Mouse (Mus musculus) brain, embryonic 14.5 days (tissue): Measurements from ENCODE around the gene Esrrg. TPM values are rescaled to one million over a fixed set of nuclear protein-coding genes. Genes with fewer than 3 reads are reported as not detected.

ENCODE experiments used
- DNase-seq: peaks from one replicate; pipeline ENCODE4 v3.0.0-alpha.2; 2011; ENCODE audit warnings: low read depth
- CTCF ChIP-seq: fragments of 200-500 bp; IDR thresholded peaks from 2 replicates; pipeline ENCODE4 v1.5.1; 2012; ENCODE audit warnings: inconsistent platforms, mild to moderate bottlenecking, moderate library complexity, borderline replicate concordance; ENCODE audit not compliant: insufficient read depth, insufficient read length; ENCODE audit errors: extremely low read depth
- POLR2A ChIP-seq: fragments of 200-500 bp; IDR thresholded peaks from 2 replicates; pipeline ENCODE4 v1.6.1; 2012; ENCODE audit warnings: mild to moderate bottlenecking, inconsistent platforms, borderline replicate concordance; ENCODE audit not compliant: poor library complexity, insufficient read depth, insufficient read length, severe bottlenecking; ENCODE audit errors: extremely low read depth
- polyA plus RNA-seq: library from polyadenylated mRNA; depleted of rRNA; stranded (reverse); fragments of >200 nt; gene quantifications from 2 replicates; pipeline ENCODE4 v1.2.3, GENCODE M21; 2012

Esrrg gene
- polyA plus RNA-seq, 1 experiment = 31.4 TPM

DNA sequence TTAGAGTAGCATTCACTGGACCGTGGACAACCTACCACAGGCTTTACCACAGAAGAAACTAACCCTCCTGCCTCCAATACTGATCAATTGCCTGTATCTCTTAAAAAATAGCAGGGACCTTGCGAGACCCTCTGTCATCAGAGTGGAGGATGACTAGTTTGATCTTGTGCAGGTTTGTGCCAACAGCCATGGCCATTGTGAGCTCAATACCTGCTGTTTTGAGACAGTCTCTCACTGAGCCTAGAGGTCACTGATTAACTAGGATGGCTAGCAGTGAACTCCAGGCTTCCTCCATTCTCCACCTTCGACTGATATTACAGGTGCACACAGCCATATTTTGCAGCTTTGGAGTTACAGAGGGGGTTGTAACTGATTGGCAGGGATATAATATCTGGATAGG lies 150.9 kb downstream of the Esrrg start:
- TF ChIP-seq POLR2A (no peak), CTCF (no peak)
- DNase-seq = no peak

DNA sequence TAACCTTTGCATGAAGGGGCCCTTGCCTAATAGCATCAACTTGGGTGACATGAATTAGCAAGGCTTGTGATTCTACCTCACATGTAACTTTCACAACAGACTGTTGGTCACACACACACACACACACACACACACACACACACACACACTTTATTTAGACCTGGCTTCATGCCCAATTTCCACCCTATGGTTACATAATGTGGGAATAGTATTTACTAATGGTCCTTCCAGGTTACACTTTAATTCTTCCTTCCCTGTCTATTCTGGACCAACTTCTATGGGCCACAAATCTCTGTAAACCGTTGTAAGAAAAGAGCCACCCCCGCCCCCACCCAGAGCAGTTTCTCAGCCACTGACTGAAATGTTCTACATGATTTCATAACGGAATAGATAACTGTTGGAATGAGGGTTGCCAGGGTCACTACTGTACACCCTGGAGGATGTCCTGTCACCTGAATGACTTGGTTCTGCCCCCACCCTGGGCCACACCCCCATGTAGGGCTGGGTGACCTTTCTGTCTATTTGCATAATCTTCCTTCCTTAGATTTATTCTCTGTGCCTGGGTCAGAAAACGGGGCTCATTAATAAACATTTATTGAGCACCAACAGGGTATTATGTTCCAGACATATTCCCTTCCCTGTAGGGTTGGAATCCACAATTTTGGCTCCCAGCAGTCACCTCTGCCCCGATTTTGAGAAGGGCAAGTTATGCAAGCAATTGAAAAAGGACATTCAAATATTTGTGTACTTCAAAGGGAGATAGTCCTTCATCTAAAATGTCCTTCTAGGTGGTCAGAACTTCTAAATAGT lies 154.3 kb downstream of the Esrrg start:
- TF ChIP-seq CTCF (no peak), POLR2A (no peak)
- no peak for DNase-seq

DNA sequence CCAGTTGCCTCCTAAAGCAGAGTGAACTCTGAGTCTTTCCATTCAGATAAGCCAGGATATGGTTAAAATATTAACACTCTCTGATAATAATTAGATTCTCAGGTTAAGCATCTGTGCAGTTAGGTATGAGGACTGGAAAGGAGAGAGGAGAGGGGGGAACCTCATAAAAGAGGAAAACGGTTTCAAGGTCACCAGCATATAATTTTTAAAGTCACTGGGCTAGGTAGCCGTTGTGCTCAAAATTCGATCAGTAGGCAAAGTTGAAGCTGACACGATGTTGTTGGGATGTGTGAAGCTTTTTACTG lies 154.8 kb downstream of the Esrrg start:
- no peak for TF ChIP-seq POLR2A
- no peak for TF ChIP-seq CTCF
- DNase-seq = no peak

DNA sequence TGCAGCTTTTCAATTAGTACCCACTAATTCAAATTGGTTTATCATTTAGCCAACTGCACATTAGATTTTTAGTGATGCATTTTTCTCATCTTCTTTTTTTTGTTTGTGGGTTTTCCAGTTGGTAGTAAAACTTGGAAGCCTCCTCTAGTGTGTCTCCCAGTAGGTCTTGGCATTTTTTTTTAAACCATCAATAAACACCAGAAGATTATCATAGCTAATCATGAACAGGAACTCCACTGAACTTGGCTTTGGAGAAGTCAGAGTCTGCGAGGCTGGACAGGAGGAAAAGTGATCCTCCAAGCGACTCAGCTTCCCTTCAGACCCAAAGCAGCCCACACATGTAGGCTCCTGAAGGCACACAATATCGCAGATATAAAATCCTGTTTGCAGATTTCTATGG lies 155.2 kb downstream of the Esrrg start:
- no peak for TF ChIP-seq CTCF
- TF ChIP-seq POLR2A = no peak
- DNase-seq = no peak

DNA sequence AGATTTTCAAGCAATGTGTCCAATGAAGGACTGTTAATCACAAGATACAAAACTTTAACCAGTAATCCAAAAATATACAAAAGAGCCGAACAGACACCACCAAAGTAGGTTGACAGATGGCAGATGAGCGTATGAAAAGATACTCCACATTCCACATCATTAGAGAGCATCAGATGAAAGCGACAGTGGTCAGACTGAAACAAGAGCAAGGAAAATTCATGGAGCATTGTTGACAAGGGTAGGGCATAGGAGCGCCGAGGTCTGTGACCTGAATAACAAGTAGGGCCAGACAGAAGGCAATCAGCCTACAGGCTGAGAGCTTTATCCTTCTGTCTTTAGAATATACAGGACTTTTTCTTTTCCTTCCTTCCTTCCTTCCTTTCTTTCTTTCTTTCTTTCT lies 157.0 kb downstream of the Esrrg start:
- DNase-seq = peak; percentile 23
- TF ChIP-seq POLR2A = no peak
- no peak for TF ChIP-seq CTCF

DNA sequence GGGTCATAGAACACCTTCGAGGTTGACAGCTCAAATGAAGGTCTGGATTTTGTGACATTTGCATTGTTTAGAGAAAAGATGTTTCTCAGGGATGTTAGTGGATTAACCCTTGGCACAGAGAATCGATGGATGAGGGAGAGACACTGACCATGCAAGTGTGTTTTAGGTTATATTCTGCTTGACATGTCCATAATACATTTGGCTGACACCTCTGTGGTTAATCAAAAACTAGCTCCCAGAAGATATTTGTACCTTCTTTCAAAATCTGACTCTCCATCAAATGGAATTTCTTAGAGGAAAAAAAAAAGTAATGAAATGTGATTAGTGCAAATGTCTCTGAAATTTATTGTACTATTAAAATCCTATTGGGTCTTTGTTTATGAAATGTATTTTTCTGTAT lies 158.8 kb downstream of the Esrrg start:
- no peak for DNase-seq
- no peak for TF ChIP-seq POLR2A
- no peak for TF ChIP-seq CTCF

DNA sequence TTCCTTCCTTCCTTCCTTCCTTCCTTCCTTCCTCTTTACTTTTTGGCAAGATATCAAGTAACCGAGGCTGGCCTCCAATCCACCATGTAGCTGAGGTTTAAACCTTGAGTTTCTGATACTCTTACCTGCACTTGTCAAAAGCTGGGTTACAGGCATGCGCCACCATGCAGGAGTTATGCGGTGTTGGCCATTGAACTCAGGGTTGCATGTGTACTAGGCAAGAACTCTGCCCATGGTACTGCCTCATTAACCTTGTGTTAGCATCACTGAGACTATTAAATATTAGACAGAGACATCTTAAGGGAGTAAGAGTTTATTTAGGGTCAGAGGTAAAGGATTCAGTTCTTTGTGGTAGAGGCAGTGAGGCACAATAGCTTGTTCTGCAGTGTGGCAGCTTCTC lies 161.6 kb downstream of the Esrrg start:
- TF ChIP-seq CTCF (no peak), POLR2A (no peak)
- DNase-seq = no peak

DNA sequence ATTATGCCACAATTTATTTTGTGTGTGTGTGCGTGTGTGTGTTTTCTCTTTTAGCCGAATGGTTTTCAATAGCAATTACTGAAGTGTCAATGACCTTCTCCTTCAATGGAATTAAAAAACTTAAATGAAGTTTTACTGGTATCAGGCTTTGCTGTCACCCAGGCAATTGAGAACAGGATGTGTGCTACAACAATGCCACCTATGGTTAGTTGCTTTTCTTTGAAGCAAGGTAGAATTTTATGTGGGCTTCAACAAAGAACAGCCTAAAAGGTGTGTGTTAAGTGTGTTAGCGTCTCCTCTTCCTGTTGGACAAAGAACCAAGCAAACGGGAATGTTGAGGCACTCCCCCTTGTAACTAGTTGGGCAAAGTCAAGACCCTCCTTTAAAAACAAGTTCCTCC lies 162.5 kb downstream of the Esrrg start:
- no peak for TF ChIP-seq POLR2A
- no peak for TF ChIP-seq CTCF
- DNase-seq = peak; percentile 20

DNA sequence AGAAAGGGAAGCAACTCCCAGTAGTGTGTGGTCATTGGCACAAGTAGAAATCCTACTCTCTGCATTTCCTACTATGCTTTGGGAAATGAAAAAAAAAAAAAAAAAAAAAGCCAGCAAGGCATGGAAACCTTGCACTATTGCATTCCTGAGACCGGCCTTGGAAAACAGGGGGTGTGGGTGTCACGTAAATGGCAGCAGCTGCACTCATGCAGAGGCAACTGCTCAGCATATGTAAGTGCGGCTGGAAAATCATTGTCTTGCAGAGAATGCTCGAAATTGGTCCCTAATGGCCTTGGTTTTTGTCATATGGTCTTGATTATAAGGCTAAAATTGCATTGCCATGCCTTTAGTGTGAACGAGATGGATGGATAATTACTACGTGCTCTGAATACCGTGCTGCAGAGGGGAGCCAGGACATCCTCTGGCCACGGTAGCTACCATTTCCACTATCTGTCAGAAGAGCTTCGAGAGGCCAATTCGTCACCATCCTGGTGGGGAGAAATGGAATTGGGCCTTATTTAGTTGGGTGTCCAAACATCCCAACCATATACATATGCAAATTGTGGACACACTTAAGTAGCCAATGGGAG lies 171.1 kb downstream of the Esrrg start:
- TF ChIP-seq POLR2A = no peak
- no peak for TF ChIP-seq CTCF
- peak; percentile 69 for DNase-seq

DNA sequence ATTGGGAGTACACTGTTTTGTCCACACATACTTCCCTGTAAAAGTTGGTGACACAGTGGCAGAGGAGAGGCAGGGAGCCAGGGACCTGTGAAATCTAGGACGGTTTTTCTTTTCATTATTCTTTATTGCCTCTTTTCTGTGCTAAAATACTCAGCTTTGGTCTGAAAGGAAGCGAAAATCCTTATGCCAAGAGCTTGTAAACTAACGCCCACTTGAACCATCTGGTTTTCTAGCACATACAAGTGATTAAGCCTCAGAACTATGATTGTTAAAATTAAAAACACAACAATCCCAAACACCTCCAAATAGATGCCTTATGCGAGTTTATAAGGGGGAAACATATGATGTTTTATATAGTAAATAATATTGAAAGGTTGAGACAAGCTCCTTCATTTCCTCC lies 176.6 kb downstream of the Esrrg start:
- peak; percentile 14 for DNase-seq

DNA sequence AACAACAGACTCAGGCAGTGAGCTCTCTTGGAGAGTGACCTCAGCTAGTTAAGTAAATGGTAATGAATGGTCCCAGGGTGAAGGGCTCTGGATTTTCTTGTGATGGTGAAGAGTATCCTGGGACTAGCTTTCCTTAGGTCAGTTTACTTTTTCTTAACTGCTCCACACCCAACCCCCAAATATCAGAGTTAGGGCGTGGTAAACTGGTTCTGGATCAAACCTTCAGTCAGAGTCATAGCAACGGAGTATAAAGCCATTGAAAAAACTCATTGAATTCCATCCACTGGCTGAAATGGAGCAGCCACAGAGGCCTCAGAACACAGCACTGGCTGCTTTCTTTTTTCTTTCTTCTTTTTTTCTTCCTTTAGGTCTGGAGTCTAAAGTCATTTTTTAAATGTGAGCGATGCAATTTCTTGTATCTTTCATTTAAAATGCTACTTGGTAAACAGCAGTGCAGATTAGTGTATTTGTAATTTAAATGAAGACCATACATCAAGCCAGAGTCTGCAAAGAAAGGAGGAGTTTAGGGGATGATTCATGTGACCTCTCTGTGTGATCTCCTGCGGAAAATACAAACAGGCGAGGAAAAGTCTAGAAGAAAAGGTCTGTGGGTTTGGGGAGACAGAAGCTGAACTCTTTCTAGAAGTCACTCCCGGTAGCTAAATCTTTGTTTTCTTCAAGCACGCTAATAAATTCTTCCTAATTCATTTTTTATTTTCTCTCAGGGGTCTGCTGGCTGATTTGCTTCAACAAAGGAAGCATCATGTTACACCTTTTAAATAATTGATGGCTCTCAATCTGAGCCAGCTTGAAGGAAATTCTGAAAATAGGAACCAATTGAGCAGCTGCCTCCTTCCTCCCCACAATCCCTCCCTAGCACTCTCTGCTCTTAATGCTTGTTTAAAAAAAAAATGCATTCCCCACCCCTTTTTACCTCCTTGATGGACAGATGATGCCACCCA lies 178.7 kb downstream of the Esrrg start:
- TF ChIP-seq POLR2A (no peak), CTCF (no peak)
- DNase-seq = peak; percentile 50

More for the DNA sequence above, 176.6 kb downstream of the Esrrg start:
- no peak for TF ChIP-seq POLR2A
- no peak for TF ChIP-seq CTCF

DNA sequence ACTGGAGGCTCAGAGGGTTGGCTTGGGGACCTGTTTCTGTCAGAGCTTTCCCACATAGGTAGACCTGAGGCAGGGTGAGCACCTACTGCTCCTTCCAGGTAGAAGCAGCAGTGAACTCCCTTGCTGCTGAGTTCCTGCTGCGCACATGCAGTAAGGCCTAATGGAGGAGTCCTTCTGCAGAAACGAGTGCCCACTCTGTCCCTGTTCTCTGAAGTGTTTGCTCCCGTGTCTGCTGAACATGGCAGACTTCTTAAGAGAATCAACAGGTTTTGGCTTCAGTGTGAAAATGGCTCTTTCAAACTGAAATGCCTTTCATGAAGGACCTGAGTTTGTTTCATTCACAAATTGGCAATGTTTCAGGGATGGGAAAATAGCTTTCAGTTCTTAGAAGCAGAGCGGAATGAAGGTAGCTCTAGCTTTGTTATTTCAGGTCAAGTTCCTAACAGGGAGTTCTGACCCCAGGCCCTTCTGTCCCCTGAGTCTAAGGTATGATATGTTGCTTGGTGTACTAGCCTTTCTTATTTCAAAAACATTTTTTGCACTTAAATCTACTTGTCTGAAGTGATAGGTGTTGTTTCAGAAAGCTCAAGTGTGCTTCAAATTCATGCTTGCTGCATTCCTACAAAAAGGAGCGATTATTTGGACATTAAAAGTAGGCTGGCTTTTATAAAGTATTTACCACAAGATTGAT lies 185.8 kb downstream of the Esrrg start:
- TF ChIP-seq CTCF (no peak), POLR2A (no peak)
- DNase-seq = no peak
